Mouse (Mus musculus): ENCODE results near the gene Tln2. TPM values are rescaled to one million over a fixed set of nuclear protein-coding genes. Genes with fewer than 3 reads are reported as not detected.
"Not testable (repeated sequence)": the region's sequence is repeated elsewhere in the genome, so short reads cannot be mapped to it uniquely, and the experiment has no call there.

Gene Tln2
- polyA plus RNA-seq, 1 experiment = 5.6 TPM

DNA sequence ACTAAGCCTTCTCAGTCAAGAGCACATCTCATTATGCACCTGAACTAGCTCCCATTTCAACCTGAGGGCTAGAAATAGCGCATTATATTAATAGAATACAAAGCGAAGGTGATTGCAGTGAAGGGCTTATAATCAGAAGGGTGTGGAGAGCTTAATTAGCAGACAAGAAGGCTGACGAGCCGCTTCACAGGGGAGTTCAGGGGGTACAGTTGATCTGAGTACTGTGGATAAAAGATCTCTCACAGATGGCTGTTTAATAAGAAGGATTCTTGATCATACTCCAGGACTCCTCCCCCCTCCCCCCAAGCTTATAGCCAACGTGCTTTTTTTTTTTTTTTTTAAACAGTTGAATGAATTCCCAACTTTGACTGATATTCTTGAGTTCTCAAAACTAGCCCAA lies 198.0 kb downstream of the Tln2 start:
- DNase-seq (ENCODE audit: low spot score) = no peak

DNA sequence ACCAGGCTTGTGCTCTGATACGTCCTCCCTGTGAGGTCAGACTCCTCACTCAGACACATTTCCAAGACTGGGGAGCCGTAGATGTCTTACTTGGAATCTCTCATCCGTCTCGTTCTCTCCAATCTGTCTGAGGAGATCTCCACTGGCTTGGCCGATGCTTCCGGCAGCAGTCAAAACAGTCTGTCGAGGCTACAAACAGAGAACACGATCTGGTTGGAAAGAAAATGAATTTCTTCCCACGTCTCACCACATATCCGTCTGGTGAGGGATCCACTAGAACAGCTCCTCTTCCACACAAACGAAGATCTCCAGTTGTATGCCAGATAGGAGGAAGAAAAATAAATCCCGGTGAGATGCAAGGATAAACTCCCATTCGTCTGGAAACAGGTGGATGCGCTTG lies 205.1 kb downstream of the Tln2 start:
- no peak for DNase-seq (ENCODE audit: low spot score)

- no peak for DNase-seq (ENCODE audit: low spot score)
Observed at GRCm38 (mm10) chr9:67353365-67353764, 206.1 kb downstream of the Tln2 start.

- DNase-seq (ENCODE audit: low spot score) = no peak
Observed at GRCm38 (mm10) chr9:67348983-67349382, 210.5 kb downstream of the Tln2 start.

GRCm38 (mm10) chr9:67347184-67347583 lies 212.3 kb downstream of the Tln2 start:
- DNase-seq (ENCODE audit: low spot score) = no peak

GRCm38 (mm10) chr9:67331281-67331680 lies 228.2 kb downstream of the Tln2 start:
- no peak for DNase-seq (ENCODE audit: low spot score)

DNA sequence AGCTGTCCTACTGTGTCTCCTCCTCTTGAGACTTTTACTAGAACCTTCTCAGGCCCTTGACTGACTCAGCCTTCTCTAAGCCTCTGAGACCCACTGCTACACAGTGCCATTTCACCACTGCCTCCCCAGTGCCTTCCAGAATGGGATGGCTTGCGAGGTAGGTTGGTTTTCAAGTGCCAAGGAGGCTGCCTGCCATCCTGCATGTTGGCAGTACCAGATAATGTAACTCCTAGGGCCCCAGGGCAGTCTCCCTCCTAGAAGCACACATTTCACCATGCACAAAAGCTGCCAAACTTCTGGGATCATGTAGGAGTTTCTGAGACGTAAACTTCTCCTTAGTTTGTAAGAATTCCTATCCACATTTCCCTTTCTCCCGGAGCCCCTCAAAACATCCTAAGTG lies 231.1 kb downstream of the Tln2 start:
- DNase-seq (ENCODE audit: low spot score) = no peak

DNA sequence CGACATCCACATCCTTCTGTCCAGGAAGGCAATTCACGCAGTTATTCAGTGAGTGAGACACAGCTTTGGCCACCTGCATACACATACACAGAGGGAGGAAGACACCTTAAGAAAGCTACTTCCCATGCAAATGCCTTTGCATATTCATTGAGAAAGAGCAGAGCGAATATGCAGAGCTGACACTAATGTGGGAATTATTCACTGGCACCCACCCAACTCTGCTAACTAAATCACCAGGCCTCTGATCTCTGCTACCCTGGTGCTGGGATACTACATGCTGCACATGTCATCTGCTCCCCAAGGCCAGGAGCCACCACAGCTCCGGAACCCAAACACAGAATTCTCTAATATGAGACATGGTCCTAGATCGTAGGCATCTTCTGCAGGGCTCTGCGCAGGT lies 237.6 kb downstream of the Tln2 start:
- no peak for DNase-seq (ENCODE audit: low spot score)

GRCm38 (mm10) chr9:67315356-67315755 lies 244.1 kb downstream of the Tln2 start:
- DNase-seq (ENCODE audit: low spot score) = no peak

- no peak for DNase-seq (ENCODE audit: low spot score)
Observed at GRCm38 (mm10) chr9:67304992-67305391, 254.5 kb downstream of the Tln2 start.

- no peak for DNase-seq (ENCODE audit: low spot score)
Observed at GRCm38 (mm10) chr9:67303986-67304385, 255.5 kb downstream of the Tln2 start.

DNA sequence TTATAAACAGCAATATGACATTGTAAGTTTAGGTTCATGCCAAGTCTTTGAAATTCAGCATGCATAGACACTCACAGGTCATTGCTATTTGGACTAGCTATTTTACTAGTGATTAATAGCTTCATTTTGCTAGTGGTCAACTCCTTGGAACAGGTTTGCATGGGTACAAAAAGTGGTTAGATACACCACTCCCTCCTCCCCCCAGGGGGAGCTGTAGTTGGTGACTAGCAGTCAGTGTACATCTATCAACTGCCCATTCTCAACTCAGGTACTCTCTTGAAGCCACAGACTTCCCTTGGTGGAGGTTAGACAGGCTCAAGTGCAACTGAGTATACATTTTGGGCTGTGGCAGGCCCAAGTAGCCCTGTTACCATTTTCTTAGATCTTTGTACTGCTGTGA lies 256.5 kb downstream of the Tln2 start:
- DNase-seq (ENCODE audit: low spot score) = no peak

DNA sequence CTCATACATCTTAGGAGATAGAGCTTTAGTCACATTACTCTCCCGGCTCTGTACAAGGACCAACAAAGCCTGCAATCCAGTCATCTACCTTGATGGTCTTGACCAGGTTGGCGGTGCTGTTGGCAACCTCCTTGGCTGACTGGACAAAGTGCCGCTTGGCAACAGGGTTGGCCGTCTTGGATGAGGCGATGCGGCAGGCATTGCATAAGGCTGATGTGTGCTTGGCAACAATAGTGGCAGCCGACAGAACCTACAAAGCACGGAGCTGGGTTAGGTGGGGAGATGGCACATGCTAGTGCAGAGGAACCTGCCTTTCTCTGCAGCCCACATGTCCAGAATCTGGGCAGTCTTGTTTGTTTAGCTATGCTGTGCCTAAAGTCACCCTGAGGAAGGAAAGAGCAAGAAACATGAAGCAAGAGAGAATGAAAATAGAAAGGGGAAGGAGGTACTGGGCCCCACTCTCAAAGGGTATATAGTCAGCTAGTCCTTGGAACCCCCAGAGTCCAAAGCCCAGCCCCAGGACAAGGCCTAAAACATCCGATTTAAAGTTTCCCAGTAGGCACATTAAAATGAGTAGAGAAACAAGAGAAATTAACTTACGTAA lies 257.0 kb downstream of the Tln2 start:
- no peak for DNase-seq (ENCODE audit: low spot score)

DNA sequence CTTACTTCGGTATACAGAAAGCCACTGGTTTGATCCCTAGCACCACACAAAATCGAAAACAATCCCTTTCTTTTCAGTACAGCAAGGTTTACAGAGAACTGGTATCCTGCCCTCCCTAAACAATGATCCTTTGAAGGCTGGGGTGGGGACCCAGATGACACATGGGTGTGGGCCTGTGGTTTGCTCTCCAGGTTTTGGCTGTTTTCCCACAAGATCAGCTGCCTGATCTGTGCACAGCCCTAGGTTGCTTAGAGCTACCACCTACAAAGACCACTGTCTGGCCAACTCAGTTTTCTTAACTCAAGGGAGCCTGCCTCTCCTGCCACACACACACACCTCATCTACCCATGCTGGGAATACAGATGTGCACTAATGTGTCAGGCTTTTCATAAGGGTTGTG lies 257.9 kb downstream of the Tln2 start:
- no peak for DNase-seq (ENCODE audit: low spot score)

- no peak for DNase-seq (ENCODE audit: low spot score)
Observed at GRCm38 (mm10) chr9:67300769-67301168, 258.7 kb downstream of the Tln2 start.

GRCm38 (mm10) chr9:67300346-67300745 lies 259.2 kb downstream of the Tln2 start:
- no peak for DNase-seq (ENCODE audit: low spot score)

DNA sequence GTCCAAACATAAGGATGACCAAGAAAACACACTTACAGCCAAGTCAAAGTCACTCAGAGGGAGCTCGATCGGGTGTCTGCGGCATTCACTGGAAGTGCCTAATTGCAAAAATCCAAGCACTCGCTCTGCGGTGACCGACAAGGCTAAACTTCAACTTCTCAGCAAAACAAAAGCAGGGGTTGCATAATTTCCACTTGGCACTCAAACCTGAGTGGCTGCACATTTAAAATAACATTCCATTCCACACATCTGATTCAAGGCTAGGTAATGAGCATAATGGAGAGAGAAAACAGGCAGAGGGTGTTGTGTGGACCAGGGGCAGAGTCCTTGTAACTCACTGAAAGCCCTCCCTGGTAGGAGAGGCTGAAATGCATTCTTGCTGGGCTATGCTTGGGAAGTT lies 260.3 kb downstream of the Tln2 start:
- no peak for DNase-seq (ENCODE audit: low spot score)

DNA sequence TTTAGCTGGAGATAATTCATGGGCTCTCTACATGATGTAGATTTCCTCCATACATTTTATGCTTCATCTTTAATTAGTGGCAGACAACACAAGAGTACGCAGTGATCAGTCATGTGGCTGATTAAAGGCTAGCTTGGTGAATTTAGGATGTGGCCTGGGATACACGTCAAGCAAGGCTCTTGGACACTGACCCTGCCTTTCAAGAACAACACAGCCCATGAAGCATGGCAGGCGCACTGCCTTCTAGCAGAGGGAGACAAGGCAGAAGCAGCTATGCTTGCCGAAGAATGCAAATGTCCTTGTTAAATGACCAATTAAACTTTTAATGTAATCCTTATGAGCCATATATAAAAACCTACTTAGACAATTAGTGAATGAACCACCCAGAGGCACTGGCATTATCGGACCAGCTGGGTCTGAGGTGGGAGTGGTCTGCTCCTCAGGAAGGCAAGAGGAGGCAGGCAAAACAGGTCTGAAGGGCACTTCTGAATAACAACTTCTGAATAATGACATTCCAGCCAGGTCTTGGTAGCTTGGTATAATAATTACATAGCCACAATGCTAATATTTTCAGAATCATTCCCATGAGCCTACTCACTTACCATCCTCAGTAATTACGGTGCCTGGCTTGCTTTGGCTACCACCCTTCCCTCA lies 262.1 kb downstream of the Tln2 start:
- no peak for DNase-seq (ENCODE audit: low spot score)

DNA sequence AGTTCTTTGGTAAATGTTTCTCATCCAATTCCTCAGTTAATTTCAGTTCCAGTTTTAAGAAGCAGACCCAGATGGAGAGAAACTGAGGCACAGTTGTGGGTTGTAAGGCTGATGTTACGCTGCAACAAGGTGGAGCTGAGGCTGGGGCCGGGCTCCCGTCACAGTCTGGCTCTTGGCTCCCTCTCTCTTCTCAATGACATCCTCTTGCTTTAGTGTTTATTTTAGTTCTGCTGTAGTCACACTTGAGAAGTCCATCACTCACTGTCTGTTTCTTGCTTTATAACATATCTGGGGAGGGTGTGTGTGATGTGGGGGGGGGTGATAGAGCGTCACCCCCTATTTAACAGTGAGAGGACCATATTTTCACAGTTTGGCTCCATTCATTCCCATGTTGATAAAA lies 272.0 kb downstream of the Tln2 start:
- DNase-seq (ENCODE audit: low spot score) = no peak

DNA sequence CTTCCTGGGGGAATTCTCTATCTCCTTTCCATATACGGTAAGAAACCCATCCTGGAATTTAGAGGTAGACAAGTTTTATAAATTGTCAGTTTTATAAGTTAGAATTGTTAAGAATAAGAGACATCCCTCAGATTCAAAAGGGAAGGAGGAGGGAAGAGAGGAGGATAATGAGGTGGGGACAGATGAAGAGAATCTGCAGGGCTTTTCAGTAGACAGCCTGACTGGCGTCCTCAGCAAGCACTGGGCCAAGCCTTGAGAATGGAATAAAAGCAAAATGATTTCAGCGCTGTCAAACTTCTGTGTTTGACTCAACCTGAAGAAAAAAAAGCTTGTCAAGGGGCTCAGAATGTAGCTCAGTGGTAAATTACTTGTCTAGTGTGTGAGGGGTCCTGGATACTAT lies 272.7 kb downstream of the Tln2 start:
- no peak for DNase-seq (ENCODE audit: low spot score)

DNA sequence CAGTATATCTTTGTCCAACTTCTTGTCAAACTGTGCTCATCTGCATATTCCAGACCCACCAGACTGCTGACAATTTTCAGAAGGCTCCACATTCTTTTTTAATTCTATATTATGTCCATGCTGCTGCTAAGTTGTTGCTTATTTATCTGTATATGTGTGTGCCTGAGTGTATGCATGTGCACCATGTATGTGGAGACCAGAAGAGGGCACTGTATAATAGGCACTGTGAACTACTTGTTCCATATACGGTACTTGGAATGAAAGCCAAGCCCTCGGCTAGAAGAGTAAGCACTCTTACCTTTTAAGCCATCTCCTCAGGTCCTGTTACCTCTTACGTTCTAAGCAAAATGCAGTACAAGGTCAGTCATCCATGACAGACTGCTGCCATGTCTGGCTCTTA lies 274.0 kb downstream of the Tln2 start:
- no peak for DNase-seq (ENCODE audit: low spot score)

DNA sequence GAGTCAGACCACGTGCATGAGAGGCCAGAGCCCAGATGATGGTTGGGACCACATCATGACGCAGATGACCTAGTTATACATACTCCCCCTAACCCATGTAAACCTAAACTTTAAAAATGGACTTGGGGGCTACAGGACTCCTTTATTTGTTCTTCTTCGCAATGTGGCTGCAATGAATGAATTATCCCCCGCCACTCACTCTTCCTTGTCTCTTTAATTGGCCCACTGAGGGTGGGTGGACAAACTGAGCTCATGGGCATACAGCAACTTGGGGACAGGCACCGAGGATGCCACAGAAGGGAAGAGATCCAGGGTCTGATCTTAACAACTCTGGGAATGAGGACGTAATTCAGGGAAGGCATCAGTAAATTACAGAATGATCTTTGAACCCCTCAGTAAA lies 277.7 kb downstream of the Tln2 start:
- no peak for DNase-seq (ENCODE audit: low spot score)

- not testable (repeated sequence) for DNase-seq (ENCODE audit: low spot score)
Observed at GRCm38 (mm10) chr9:67280311-67280710, 279.2 kb downstream of the Tln2 start.

GRCm38 (mm10) chr9:67276446-67276845 lies 283.1 kb downstream of the Tln2 start:
- DNase-seq (ENCODE audit: low spot score) = no peak
